Mouse (Mus musculus): Measurements from ENCODE around the gene Col19a1. TPM values are rescaled to one million over a fixed set of nuclear protein-coding genes. Genes with fewer than 3 reads are reported as not detected.

The Col19a1 gene
- polyA plus RNA-seq, 1 experiment from 2014 or later: 1.9 TPM

- Histone ChIP-seq H3K4me3 (ENCODE audit: low read depth, low read length) (no peak overlapping the region), H3K27me3 (ENCODE audit: control insufficient read depth, insufficient read depth, low read length) (no peaks in the 10 kb centered on the region), H3K27ac (ENCODE audit: low read depth, low read length) (no peak overlapping the region), H3K36me3 (ENCODE audit: control insufficient read depth, insufficient read depth, low read length) (no peaks in the 10 kb centered on the region), H3K4me1 (ENCODE audit: control insufficient read depth, insufficient read depth, low read length) (no peaks in the 10 kb centered on the region), H3K9ac (ENCODE audit: low read length) (no peak overlapping the region), H3K4me2 (ENCODE audit: low read depth) (no peak overlapping the region), H3K9me3 (ENCODE audit: control insufficient read depth, low read length) (no peaks in the 10 kb centered on the region)
- 84% methylated on average over 18 of the region's 18 CpGs for WGBS
- ATAC-seq (ENCODE audit: insufficient read depth, low FRiP score, low TSS enrichment) (no peak), DNase-seq (ENCODE audit: low spot score) (no peak)
Observed at GRCm38 (mm10) chr1:24550560-24551280, 36.6 kb downstream of the Col19a1 start.

GRCm38 (mm10) chr1:24550031-24550430 is 37.2 kb downstream of the Col19a1 start:
- ATAC-seq (ENCODE audit: insufficient read depth, low FRiP score, low TSS enrichment): no peak
- H3K9ac ChIP-seq (ENCODE audit: low read length): no peak overlapping the region
- DNase-seq (ENCODE audit: low spot score): no peak
- H3K4me1 ChIP-seq (ENCODE audit: control insufficient read depth, insufficient read depth, low read length): no peaks in the 10 kb centered on the region
- no peaks in the 10 kb centered on the region for H3K9me3 ChIP-seq (ENCODE audit: control insufficient read depth, low read length)
- WGBS: 68% methylated on average over 10 of the region's 10 CpGs
- H3K36me3 ChIP-seq (ENCODE audit: control insufficient read depth, insufficient read depth, low read length): no peaks in the 10 kb centered on the region
- H3K27ac ChIP-seq (ENCODE audit: low read depth, low read length): no peak overlapping the region
- no peak overlapping the region for H3K4me2 ChIP-seq (ENCODE audit: low read depth)
- no peaks in the 10 kb centered on the region for H3K27me3 ChIP-seq (ENCODE audit: control insufficient read depth, insufficient read depth, low read length)
- no peak overlapping the region for H3K4me3 ChIP-seq (ENCODE audit: low read depth, low read length)

GRCm38 (mm10) chr1:24549050-24549449 is 38.2 kb downstream of the Col19a1 start:
- H3K4me2 ChIP-seq (ENCODE audit: low read depth): no peak overlapping the region
- no peak overlapping the region for H3K27ac ChIP-seq (ENCODE audit: low read depth, low read length)
- H3K36me3 ChIP-seq (ENCODE audit: control insufficient read depth, insufficient read depth, low read length): no peaks in the 10 kb centered on the region
- DNase-seq (ENCODE audit: low spot score) (no peak), ATAC-seq (ENCODE audit: insufficient read depth, low FRiP score, low TSS enrichment) (no peak)
- H3K27me3 ChIP-seq (ENCODE audit: control insufficient read depth, insufficient read depth, low read length): no peaks in the 10 kb centered on the region
- 78% methylated on average over 8 of the region's 8 CpGs for WGBS
- no peaks in the 10 kb centered on the region for H3K4me1 ChIP-seq (ENCODE audit: control insufficient read depth, insufficient read depth, low read length)
- H3K9ac ChIP-seq (ENCODE audit: low read length): no peak overlapping the region
- no peaks in the 10 kb centered on the region for H3K9me3 ChIP-seq (ENCODE audit: control insufficient read depth, low read length)
- no peak overlapping the region for H3K4me3 ChIP-seq (ENCODE audit: low read depth, low read length)

GRCm38 (mm10) chr1:24547574-24547973 is 39.7 kb downstream of the Col19a1 start:
- Histone ChIP-seq H3K27me3 (ENCODE audit: control insufficient read depth, insufficient read depth, low read length) (no peaks in the 10 kb centered on the region), H3K4me2 (ENCODE audit: low read depth) (no peak overlapping the region), H3K9me3 (ENCODE audit: control insufficient read depth, low read length) (no peaks in the 10 kb centered on the region), H3K9ac (ENCODE audit: low read length) (no peak overlapping the region), H3K4me1 (ENCODE audit: control insufficient read depth, insufficient read depth, low read length) (no peaks in the 10 kb centered on the region), H3K36me3 (ENCODE audit: control insufficient read depth, insufficient read depth, low read length) (no peaks in the 10 kb centered on the region), H3K4me3 (ENCODE audit: low read depth, low read length) (no peak overlapping the region), H3K27ac (ENCODE audit: low read depth, low read length) (no peak overlapping the region)
- WGBS: 91% methylated on average over 1 of the region's 1 CpGs
- ATAC-seq (ENCODE audit: insufficient read depth, low FRiP score, low TSS enrichment): no peak
- no peak for DNase-seq (ENCODE audit: low spot score)

- H3K4me1 ChIP-seq (ENCODE audit: control insufficient read depth, insufficient read depth, low read length): no peaks in the 10 kb centered on the region
- WGBS: 93% methylated on average over 1 of the region's 1 CpGs
- H3K9me3 ChIP-seq (ENCODE audit: control insufficient read depth, low read length): no peaks in the 10 kb centered on the region
- H3K4me2 ChIP-seq (ENCODE audit: low read depth): no peak overlapping the region
- no peaks in the 10 kb centered on the region for H3K27me3 ChIP-seq (ENCODE audit: control insufficient read depth, insufficient read depth, low read length)
- DNase-seq (ENCODE audit: low spot score) (no peak), ATAC-seq (ENCODE audit: insufficient read depth, low FRiP score, low TSS enrichment) (no peak)
- no peak overlapping the region for H3K9ac ChIP-seq (ENCODE audit: low read length)
- H3K27ac ChIP-seq (ENCODE audit: low read depth, low read length): no peak overlapping the region
- no peaks in the 10 kb centered on the region for H3K36me3 ChIP-seq (ENCODE audit: control insufficient read depth, insufficient read depth, low read length)
- no peak overlapping the region for H3K4me3 ChIP-seq (ENCODE audit: low read depth, low read length)
Observed at GRCm38 (mm10) chr1:24539852-24540251, 47.4 kb downstream of the Col19a1 start.

GRCm38 (mm10) chr1:24527194-24527593 is 60.1 kb downstream of the Col19a1 start:
- WGBS: 82% methylated on average over 2 of the region's 2 CpGs
- no peaks in the 10 kb centered on the region for H3K4me1 ChIP-seq (ENCODE audit: control insufficient read depth, insufficient read depth, low read length)
- no peak for DNase-seq (ENCODE audit: low spot score)
- no peak overlapping the region for H3K4me2 ChIP-seq (ENCODE audit: low read depth)
- no peak overlapping the region for H3K27ac ChIP-seq (ENCODE audit: low read depth, low read length)
- H3K4me3 ChIP-seq (ENCODE audit: low read depth, low read length): no peak overlapping the region
- no peak overlapping the region for H3K9ac ChIP-seq (ENCODE audit: low read length)
- no peaks in the 10 kb centered on the region for H3K36me3 ChIP-seq (ENCODE audit: control insufficient read depth, insufficient read depth, low read length)
- no peak for ATAC-seq (ENCODE audit: insufficient read depth, low FRiP score, low TSS enrichment)
- H3K27me3 ChIP-seq (ENCODE audit: control insufficient read depth, insufficient read depth, low read length): no peaks in the 10 kb centered on the region
- H3K9me3 ChIP-seq (ENCODE audit: control insufficient read depth, low read length): no peaks in the 10 kb centered on the region

- no peaks in the 10 kb centered on the region for H3K4me1 ChIP-seq (ENCODE audit: control insufficient read depth, insufficient read depth, low read length)
- H3K4me2 ChIP-seq (ENCODE audit: low read depth): no peak overlapping the region
- 91% methylated on average over 4 of the region's 4 CpGs for WGBS
- no peaks in the 10 kb centered on the region for H3K27me3 ChIP-seq (ENCODE audit: control insufficient read depth, insufficient read depth, low read length)
- no peak for DNase-seq (ENCODE audit: low spot score)
- ATAC-seq (ENCODE audit: insufficient read depth, low FRiP score, low TSS enrichment): no peak
- no peak overlapping the region for H3K4me3 ChIP-seq (ENCODE audit: low read depth, low read length)
- no peak overlapping the region for H3K27ac ChIP-seq (ENCODE audit: low read depth, low read length)
- no peaks in the 10 kb centered on the region for H3K9me3 ChIP-seq (ENCODE audit: control insufficient read depth, low read length)
- no peak overlapping the region for H3K9ac ChIP-seq (ENCODE audit: low read length)
- H3K36me3 ChIP-seq (ENCODE audit: control insufficient read depth, insufficient read depth, low read length): no peaks in the 10 kb centered on the region
Observed at GRCm38 (mm10) chr1:24517462-24517861, 69.8 kb downstream of the Col19a1 start.

- H3K4me1 ChIP-seq (ENCODE audit: control insufficient read depth, insufficient read depth, low read length): no peaks in the 10 kb centered on the region
- no peaks in the 10 kb centered on the region for H3K9me3 ChIP-seq (ENCODE audit: control insufficient read depth, low read length)
- H3K4me2 ChIP-seq (ENCODE audit: low read depth): no peak overlapping the region
- no peak for DNase-seq (ENCODE audit: low spot score)
- no peak for ATAC-seq (ENCODE audit: insufficient read depth, low FRiP score, low TSS enrichment)
- H3K36me3 ChIP-seq (ENCODE audit: control insufficient read depth, insufficient read depth, low read length): no peaks in the 10 kb centered on the region
- no peaks in the 10 kb centered on the region for H3K27me3 ChIP-seq (ENCODE audit: control insufficient read depth, insufficient read depth, low read length)
- 89% methylated on average over 5 of the region's 5 CpGs for WGBS
- H3K4me3 ChIP-seq (ENCODE audit: low read depth, low read length): no peak overlapping the region
- H3K9ac ChIP-seq (ENCODE audit: low read length): no peak overlapping the region
- H3K27ac ChIP-seq (ENCODE audit: low read depth, low read length): no peak overlapping the region
Observed at GRCm38 (mm10) chr1:24515341-24515740, 71.9 kb downstream of the Col19a1 start.

GRCm38 (mm10) chr1:24511536-24511935 is 75.7 kb downstream of the Col19a1 start:
- no peak overlapping the region for H3K4me3 ChIP-seq (ENCODE audit: low read depth, low read length)
- no peak overlapping the region for H3K4me2 ChIP-seq (ENCODE audit: low read depth)
- no peaks in the 10 kb centered on the region for H3K4me1 ChIP-seq (ENCODE audit: control insufficient read depth, insufficient read depth, low read length)
- no peak overlapping the region for H3K27ac ChIP-seq (ENCODE audit: low read depth, low read length)
- ATAC-seq (ENCODE audit: insufficient read depth, low FRiP score, low TSS enrichment): no peak
- no peak for DNase-seq (ENCODE audit: low spot score)
- WGBS: 67% methylated on average over 6 of the region's 6 CpGs
- no peaks in the 10 kb centered on the region for H3K27me3 ChIP-seq (ENCODE audit: control insufficient read depth, insufficient read depth, low read length)
- H3K9ac ChIP-seq (ENCODE audit: low read length): no peak overlapping the region
- H3K36me3 ChIP-seq (ENCODE audit: control insufficient read depth, insufficient read depth, low read length): no peaks in the 10 kb centered on the region
- no peaks in the 10 kb centered on the region for H3K9me3 ChIP-seq (ENCODE audit: control insufficient read depth, low read length)
